Mouse (Mus musculus) hematopoietic stem cell, adult 5-6 weeks (primary cell): Measurements from ENCODE around the gene Tex2. TPM values are rescaled to one million over a fixed set of nuclear protein-coding genes. Genes with fewer than 3 reads are reported as not detected.
"Not testable (repeated sequence)": the region's sequence is repeated elsewhere in the genome, so short reads cannot be mapped to it uniquely, and the experiment has no call there.

Source experiments
- ATAC-seq, 2 experiments: fragments of 125-278 bp in 1 of 2; replicated peaks in 1 of 2; 2 replicates each; pipeline ENCODE4 v1.8.0; 2016 to 2017; ENCODE audit warnings: inconsistent platforms in 2 of 2, mild to moderate bottlenecking in 2 of 2, moderate number of reproducible peaks in 2 of 2, low read depth in 1 of 2, moderate TSS enrichment in 1 of 2; ENCODE audit not compliant: low FRiP score in 2 of 2, poor library complexity in 2 of 2, severe bottlenecking in 2 of 2, insufficient read depth in 1 of 2, low TSS enrichment in 1 of 2
- total RNA-seq: library from RNA; stranded (forward); fragments of 172-1452, 232-1000 nt; gene quantifications from 2 replicates; pipeline ENCODE4 v1.2.3, GENCODE M21; 2017

Tex2 gene
- total RNA-seq, 1 experiment from 2014 or later = 28.1 TPM

DNA sequence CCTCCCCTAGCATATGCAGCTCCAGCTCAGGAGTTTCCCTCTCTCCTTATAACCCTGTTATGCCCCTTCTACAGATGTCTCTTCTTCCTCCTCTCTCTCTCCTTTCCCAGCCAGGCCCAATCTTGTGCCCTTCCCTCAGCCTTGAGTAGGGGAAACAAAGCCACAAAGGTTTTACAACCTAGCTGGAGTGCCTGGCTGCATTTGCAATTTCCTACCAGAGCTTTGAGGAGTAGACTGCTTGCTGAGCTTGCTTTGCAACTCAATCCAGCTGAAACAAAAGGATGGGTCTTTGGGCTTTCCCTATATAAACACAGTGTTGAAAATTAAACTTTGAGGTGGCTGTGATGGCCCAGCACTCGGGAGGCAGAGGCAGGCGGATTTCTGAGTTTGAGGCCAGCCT, 20.2 kb upstream of the Tex2 start:
- ATAC-seq = no peak

DNA sequence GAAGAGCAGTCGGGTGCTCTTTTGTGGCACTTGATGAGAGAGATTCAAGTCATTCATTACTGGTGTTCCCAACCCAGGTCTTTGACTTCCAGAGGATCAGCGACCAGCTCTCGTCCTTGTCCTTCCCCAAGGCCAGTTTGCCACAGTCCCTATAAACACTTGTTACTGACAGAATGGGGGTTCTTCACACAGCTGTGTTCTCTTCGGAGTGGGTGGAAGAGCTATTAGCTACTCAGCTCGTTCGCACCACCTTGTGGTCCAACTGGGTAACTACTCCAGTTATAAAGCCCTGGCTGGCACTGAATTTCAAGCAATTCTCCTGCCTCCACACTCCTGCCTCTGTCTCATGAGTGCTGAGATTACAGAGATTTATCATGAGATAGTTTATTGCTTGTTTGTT, 14.5 kb upstream of the Tex2 start:
- ATAC-seq = peak; percentile 81 to 90

DNA sequence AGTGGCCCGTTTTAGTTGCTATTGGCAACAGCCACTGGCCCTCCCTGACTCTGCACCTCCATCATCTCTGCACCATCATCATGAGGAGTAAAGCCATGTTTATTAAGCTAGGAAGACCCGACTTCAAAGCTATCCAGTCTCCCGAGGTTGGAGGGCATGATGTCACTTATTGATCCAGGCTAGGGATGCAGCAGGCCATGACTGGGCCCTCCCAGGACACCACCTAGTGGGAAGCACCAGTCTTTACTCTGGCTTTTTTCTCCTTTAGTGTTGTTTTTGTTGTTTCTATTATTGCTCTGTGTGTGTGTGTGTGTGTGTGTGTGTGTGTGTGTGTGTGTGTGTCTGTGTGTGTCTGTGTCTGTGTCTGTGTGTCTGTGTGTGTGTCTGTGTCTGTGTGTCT, 12.4 kb upstream of the Tex2 start:
- ATAC-seq = no peak

DNA sequence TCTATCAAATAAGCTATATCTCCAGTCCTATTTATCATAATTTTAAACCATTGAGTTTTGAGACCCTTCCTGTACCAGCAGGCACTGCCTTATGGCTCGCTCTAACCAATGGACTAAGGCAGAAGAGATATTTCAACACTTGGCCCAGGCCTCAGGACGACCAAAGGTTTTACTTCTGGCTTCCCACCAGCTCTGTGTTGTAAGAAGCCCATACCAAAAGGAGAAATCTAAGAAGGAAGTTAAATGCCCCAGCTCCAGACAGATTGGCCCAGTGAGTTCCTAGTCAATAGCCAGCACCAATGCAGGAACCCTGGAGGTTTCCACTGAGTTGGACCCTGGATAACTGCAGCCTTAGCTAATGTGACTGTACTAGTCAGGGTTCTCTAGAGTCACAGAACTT, 10.4 kb upstream of the Tex2 start:
- ATAC-seq = peak; percentile 28 to 51; a peak in 1 of 4 replicates

DNA sequence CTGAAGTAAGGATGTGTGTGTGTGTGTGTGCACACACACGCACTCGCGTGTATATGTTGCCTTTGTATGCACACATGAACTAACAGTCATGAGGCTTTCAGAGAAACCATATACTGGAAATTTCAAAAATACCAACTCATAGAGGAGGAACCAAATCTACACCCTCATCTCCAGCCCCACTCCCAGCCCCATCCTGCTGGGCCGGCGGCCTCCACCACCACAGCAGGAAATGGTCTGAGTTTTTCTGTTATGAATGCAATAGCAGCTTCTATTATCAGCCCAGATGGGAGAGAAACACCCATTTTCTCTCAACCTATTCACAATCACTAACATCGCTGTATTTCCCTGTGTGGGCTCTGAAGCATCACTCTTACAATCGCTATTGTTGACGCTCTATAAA, 8.8 kb upstream of the Tex2 start:
- ATAC-seq = peak; percentile 65 to 74

DNA sequence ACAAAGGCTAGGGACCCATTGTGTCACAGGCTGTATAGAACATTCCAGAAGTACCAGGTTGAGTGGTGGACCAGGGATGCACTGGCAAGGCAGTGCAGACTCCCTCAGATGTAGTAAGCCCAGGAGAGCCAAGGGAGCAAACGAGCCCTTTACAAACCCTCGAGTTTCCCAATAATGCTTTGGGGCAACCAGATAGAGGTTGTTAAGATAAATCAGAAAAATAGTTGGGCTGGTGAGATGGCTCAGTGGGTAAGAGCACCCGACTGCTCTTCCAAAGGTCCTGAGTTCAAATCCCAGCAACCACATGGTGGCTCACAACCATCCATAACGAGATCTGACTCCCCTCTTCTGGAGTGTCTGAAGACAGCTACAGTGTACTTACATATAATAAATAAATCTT, 5.5 kb upstream of the Tex2 start:
- not testable (repeated sequence) for ATAC-seq

DNA sequence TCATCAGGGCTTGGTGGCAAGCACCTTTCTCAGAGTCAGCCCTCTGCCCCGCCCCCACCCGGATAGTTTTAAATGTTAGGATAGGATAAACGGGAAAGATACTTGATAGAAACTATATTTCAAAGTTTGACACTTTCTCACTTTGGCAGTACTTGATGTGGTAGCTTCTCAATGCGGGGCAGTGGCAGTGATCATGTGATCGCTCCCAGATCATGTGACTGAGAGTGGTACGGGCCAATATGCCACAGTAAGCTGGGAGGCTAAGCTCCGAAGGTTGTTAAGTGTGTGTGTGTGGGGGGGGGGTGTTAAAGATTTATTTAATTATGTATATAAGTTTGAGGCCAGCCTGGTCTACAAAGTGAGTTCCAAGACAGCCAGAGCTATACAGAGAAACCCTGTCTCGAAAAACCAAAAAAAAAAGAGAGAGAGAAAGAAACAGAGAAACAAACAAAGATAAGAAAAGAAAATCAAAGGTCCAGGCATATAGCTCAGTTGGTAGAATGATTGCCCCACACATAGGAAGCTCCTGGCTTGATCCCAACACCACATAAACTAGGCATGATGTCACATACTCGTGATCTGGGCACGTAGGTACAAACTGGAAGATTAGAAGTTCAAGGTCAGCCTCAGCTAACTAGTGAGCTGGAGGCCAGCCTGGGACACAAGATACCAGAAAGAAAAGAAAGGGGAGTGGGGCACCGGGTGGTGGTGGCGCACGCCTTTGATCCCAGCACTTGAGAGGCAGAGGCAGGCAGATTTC, 4.8 kb upstream of the Tex2 start:
- no peak for ATAC-seq

DNA sequence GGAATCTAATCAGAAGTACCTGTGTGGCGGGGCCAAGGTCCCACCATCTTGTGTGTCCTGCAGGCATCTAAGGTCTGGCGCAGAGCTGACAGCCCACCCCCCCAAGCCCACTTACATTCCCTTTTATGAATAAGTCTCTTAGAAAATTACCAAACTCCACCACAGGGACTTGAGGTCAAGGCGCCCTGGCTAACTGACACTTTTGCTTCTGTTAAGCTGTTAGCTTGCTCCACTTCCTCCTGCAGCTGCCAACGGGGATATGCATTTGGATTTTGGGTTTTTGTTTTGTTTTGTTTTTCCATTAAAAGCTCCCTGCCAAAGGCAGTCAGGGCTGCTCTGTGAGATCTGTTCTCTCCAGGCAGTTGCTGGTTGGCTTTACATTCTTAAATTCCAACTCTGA, 2.3 kb upstream of the Tex2 start:
- no peak for ATAC-seq

DNA sequence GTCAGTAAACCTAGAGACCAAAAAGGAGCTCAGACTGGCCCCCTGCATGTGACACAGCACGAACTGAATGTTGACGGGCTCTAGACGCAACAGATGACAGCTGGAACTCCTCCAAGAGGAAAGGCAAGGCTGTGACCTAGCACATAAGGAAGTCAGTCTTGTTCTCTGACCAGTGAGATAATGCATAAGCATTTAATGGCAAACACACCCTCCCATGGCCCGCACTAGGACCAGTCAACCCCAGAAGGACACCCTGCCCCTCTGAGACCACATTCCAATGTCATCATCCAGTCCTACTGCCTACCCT, 1.1 kb upstream of the Tex2 start:
- ATAC-seq = peak in 1 of 2 experiments; percentile 16; a peak in 2 of 4 replicates

DNA sequence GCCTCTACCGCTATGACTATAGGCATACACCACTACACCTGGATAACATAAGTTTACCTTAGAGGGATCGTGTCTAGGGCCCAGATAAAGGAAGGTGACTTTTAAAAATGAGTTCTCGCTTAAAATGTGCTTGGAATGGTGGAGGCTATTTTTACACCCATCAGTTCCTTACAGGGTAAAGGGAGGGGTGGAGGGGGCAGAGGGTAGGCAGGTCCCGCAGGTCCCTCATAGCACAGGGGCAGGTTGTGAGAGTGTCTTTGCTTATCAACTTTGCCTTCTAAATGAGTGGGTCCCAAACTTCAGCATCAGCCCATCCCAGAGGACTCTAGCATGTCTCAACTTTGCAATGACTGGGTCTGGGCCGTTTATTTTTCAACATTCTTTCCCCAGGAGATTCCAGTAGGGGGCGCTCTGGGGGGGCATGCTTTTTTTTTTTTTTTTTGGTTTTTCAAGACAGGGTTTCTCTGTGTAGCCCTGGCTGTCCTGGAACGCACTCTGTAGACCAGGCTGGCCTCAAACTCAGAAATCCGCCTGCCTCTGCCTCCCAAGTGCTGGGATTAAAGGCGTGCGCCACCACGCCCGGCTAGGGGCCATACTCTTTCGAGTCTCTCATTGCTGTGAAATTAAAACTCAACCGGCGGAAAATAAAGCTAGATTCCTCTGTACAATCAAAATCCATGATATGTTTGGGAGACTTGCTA, 565 bp upstream of the Tex2 start:
- no peak for ATAC-seq

DNA sequence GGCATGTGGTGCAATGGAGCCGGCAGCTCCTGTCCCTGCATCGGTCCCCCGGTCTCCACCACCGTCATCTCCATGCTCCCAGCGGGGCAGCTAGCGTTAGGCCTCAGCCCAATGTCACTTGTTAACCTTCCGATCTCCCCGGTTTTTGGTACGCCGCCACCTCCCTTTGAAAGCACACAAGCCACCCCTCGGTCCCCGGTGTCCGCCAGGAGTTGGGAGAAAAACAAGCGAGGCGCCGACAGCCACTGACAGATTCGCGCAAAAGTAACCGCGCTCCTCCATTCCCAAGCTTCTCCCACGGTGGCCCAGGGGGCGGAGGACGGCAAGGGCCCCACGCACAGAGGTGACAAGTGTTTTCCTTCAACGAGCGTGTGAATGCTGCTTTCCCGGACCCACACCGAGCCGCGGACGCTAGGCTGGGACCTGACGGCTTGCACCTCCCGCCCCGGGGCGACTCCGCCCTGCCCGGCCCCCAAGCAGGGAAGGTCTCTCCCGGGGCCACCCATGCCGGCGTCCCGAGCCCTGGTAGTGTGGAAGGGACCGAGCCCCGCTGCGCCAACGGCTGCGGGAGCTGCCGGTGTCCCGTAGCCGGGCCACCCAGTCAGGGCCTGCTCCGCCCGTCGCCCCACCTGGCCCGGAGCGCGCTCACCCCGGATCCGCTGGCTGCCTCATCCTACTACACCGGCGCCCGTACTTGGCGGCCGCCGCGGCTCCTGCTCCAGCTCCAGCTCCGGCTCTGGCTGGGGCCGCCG, 838 bp downstream of the Tex2 start:
- ATAC-seq = peak in 1 of 2 experiments; percentile 22; a peak in 1 of 4 replicates

DNA sequence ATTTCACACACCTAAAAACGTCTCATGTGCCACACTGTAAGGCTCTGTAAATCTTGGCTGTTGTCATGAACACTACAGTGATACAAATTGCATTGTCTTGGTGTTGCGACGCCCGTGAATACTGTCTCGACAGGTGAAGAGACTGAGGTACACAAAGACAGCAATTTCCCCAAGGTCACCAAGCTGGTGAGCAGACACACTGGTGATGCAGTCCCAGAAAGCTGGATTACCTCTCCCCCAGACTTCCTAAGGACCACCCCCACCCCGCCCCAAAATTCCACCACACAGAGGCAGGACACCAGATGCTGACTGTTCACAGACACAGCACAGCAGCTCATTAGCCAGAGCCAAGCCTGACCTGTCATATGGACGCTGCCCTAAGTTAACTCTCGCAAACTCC, 3.5 kb downstream of the Tex2 start:
- ATAC-seq = no peak

DNA sequence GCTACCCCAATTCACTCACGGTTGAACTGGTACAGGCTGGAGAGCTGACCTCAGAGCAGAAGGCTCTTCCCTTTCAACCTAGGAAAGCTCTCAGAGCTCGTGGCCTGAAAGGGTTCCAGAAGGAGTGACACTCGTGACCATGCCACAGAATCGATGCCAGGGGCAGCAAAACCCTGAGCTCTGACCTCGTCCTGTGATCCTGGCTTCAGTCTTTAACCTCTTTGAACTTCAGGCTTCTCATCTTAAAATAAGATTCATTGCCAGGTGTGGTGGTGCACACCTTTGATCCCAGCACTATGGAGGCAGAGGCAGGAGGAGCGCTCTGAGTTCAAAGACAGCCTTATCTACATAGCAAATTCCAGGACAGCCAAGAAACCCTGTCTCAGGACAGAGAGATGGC, 5.9 kb downstream of the Tex2 start:
- ATAC-seq = no peak

DNA sequence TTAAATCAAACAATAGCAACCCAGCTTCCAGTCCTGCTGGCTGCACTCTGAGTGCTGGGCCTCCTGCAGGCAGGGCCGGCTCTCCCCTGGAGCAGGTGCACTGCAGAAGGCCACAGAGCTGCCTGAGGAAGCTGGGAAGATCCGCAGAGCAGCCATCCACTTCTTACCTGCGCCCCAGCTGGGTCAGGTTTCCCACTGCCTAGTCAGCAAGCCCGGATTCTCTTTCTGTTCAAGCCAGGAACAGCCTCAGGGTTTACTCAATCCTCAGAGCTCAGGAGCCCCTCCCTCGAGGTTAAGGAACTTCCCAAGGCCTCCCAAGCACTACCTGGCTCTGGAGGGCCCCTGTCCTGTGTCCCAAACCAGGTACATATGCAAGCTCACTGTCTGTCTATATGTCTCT, 7.2 kb downstream of the Tex2 start:
- no peak for ATAC-seq

DNA sequence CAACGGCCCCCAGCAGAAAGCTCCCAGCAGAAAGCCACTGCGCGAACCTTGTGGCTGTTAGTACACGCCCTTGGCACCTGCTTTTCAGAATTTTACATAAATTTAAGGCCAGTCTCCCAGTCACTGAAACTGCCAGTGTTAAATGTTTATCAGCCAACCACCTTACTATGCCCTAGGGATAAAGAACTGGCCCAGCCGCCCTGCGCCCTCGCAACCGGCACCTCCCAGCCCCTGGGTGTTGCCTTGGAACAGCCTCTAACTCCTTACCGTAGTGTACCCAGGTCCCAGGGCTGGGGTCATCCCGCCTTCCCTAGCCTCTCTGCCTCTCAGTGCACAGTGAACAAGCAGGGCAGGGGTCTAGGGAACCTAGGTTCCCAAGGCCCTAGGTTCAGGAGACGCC, 10.0 kb downstream of the Tex2 start:
- no peak for ATAC-seq

DNA sequence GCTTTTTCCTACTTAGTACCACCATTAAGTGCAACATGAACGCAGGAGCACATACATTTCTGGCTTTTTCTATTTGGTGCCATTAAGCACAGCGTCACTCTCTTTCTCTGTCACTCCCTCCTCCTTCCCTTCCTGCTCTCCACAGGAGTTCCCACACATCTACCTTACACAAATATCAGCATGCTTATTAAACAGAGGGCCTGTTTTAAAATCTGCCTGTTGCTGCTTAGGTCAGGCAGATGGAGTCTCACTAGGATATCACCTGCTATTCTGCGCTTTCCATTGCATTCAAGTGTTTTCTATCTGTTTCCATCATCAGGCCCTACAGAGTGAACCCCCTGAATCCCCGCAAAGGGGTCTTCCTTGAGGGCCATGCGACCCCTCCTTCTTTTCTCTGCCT, 13.1 kb downstream of the Tex2 start:
- ATAC-seq = no peak

DNA sequence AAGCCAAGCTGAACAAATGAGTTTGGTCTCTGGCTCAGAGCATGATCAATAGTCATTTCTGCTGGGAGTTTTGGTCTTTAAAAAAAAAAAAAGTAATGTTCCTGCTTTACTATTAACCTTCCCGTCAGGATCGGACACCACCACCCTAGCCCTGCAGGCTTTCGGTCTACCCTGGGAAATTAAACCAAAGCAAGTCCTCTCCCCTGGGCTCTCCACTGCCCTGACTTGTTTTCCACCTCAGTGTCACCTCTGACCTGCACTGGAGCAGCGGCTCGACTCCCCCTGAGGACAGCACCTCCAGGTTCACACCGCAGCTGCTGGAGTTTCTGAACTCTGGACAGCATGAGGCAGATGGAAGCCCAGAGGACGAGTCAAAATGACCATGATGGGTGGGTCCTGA, 13.9 kb downstream of the Tex2 start:
- ATAC-seq = no peak

DNA sequence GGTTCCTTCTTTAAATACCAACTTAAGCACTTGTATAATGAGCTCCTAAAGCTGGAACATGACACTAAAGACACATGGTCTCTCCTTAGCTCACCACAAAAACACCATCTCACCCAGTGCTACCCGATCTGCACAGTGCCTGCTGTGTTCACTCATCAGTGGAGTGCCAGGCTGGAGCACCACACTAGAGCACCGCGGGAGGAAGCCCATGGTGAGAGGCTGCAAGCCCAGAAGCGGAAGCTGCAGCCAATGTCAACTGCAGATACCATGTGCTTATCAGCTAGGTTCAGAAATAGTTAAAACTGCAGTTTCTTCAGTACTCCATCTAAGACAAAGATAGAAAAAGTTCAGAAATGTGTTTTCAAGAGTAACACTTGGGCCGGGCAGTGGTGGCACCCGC, 14.9 kb downstream of the Tex2 start:
- peak; percentile 91 to 98 for ATAC-seq
